Mouse (Mus musculus) activated CD4-positive, CD25-positive, alpha-beta regulatory T cell, adult 4 months (primary cell): ENCODE data around the gene Nr4a3. TPM values are rescaled to one million over a fixed set of nuclear protein-coding genes. Genes with fewer than 3 reads are reported as not detected.

Experiments used
- ATAC-seq: one replicate; pipeline ENCODE4 v1.8.0; 2017
- polyA plus RNA-seq, 2 experiments: library from polyadenylated mRNA; unstranded; fragments of 100-300 nt; shearing (Covaris generic); gene quantifications; one replicate each; pipeline ENCODE4 v1.2.1; 2017

The Nr4a3 gene
- polyA plus RNA-seq, 2 experiments from 2014 or later, result 2.0 to 3.5 TPM

DNA sequence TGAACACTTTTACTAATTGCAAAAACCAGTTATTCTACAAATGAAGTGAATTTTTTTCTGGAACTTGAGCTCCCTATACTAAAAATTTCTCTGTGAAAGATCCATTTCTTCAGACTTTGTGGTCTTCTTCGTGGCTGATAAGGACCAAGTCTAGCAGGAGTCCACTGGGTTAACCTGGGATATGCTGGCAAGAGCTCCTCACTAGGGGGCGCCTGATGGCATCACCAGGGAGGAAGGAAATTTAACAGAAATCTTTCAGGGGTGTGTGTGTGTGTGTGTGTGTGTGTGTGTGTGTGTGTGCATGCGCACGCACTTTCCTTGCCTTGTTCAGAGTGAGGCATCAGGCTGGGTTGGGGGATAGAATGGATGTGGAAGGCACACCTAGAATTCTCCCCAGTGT is 71.2 kb downstream of the Nr4a3 start:
- ATAC-seq, result peak; percentile 52

DNA sequence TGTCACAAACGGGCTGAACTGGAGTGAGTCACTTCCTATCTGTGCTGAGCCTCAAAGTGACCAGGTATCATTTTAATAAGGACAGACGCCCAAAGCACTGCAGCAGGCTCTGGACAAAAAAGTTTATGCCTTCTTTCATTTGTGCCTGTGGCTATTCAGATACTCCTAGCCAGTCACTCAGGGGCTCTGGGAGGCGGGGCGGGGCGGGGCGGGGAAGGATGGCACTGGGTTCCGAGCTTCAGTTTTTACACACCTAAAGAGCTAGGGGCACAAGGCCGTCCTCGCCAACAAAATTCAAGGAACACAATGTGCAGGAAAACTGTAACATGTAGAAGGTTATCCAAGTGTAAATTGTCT is 79.4 kb downstream of the Nr4a3 start:
- ATAC-seq, result peak; percentile 55

DNA sequence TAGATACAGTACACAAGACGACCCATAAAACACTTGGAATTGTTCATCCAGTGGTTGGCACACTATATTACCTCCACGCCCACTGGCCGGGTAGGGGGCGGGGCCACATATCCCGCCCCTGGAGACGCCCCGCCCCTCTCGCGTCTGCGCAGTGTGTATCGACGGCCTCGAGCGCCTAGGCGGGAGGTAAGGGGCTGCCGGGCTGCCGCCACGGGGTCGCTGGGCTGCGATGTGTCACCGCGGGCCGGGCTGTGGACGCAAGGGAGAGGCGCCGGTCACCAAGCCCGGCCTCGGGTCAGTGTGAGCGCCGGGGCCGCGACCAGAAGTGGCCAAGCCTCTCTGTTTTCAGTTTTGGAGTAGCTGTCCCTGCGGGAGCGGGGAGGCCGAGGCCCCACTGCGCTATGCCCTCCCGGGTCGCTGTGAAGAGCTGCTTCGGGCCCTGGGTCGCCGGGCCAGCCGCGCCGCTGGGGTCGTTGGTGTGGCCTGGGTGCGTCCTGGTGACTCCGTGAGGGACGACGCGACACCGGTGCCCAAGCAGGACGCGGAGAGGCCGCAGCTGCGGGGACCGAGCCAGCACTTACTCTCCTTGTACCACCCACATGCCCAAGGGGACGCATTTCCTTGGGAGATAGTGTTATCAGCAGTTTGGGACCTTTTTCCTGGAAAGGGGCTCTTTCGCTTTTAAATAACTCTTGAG is 80.0 kb downstream of the Nr4a3 start, which contains the start of gene Stx17:
Gene Stx17 (plus strand): TSS at position 143 of the 697 bp plus-strand sequence.
- ATAC-seq, result peak; percentile 82

DNA sequence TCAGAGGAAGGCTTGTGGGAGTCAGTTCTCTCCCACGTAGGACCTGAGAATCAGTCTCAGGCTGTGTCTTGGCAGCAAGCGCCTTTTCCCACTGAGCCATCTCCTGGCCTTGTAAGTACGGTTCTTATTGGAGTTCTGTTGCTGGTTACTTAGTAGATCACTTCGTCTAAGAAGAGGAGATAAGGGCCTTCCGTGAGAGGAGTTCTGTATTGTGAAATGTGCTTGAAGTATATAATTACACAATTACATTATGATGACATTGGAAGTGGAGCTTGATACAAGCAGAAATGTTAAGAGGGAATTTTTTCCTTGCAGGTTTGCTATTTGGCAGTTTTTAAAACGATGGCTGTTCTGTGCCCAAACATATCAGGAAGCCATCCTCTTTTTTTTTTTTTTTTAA is 85.4 kb downstream of the Nr4a3 start:
- no peak for ATAC-seq

DNA sequence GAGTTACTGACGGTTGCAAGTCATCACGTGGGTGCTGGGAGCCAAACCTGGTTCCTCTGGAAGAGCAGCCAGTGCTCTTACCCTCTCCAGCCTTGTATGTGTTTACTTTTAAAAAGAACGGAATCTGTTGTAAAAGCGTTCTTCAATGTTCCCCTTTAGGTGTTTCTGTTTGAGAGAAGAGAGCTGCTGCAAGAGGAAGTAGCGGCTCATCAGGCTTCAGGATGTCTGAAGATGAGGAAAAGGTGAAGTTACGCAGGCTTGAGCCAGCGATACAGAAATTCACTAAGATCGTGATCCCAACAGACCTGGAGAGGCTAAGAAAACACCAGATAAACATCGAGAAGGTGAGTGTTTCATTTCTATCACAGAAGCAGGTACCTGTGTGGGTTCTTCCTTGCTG is 86.7 kb downstream of the Nr4a3 start:
- ATAC-seq, result no peak

DNA sequence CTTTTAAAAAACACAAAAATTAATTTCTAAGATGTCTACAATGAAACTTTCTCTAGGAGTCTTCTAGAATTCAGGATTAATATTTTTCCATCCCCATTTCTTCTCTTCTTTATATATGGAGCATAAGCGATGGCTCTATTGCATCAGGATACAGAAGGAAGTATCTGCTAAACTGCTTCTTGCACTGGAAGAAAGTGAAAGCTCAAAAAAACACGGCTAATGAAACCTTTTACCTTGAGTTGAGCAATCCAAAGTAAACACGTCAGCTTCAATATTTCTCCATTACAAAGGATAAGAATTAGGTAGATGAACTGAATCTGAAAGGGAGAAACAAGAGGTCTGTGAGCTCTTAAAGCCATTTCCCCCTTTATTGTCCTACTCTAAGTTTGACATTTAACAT is 87.8 kb downstream of the Nr4a3 start:
- ATAC-seq, result no peak

Other genes with a start within 250 kb of the Nr4a3 start
- gene Stx17, start 79.8 kb downstream of the Nr4a3 start, polyA plus RNA-seq, result 10 to 100 TPM in 1 of 2 experiments, 1 to 10 TPM in 1; 9.8 to 11.0 TPM
- 10 to 100 TPM; 56.1 to 71.5 TPM for gene Erp44, start 234.4 kb downstream of the Nr4a3 start, polyA plus RNA-seq
- gene Invs, start 234.6 kb downstream of the Nr4a3 start, polyA plus RNA-seq, result 10 to 100 TPM in 1 of 2 experiments, 1 to 10 TPM in 1; 9.4 to 10.5 TPM